Mouse (Mus musculus): ENCODE measurements around the gene Ddb2.

GRCm38 (mm10) chr2:91258830-91259229 lies 22.0 kb upstream of the Ddb2 start:
- TF ChIP-seq GATA1 (IDR thresholded peaks at IDR 0.05; ENCODE audit: borderline replicate concordance, low read length) (no peak), FLI1 (IDR thresholded peaks at IDR 0.05; ENCODE audit: low read length) (no peak)

Measured in megakaryocyte, embryonic 14.5 days (primary cell).